28 mouse cellular contexts compared by ENCODE assay signal in the genomic region with DNA sequence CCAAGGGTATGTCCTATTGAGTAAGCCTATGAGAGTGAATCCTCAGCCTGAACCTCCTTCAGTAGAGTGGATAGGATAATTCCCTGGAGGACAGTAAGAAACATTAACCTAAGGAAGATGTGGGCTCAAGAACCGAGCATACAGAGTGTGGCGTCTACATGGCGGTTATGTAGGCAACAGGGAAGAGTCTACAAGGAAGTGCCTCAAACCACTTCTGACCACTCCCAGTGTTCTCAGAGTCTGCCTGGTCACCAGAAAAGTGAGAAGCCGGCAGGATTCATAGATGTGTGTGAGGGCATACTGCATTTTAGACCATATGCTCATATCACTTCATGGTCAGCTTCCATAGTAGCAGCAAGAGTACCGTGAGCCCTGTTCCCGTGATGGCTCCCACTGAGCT.
DNase-seq lines count a peak whose midpoint lies in the region; ATAC-seq lines count a peak whose summit lies in the region.
"Had no signal": no experiment of that assay in that cellular context is flagged by ENCODE, and none has a peak within 500 bp of the region (broad histone marks: within the 10 kb centered on the region; RNA-seq: fewer than 3 reads in every experiment).

No protein-coding gene starts in this region.

- H3K27ac ChIP-seq in liver, embryonic 13.5 days = peak overlapping the region; percentile 41; the same call in 1 of the 2 replicates
- H3K27ac ChIP-seq in liver, embryonic 12.5 days = no peak overlapping the region
- H3K27ac ChIP-seq: embryonic facial prominence, embryonic 12.5 days; embryonic facial prominence, embryonic 15.5 days; heart, embryonic 15.5 days; hindbrain, embryonic 10.5 days; hindbrain, embryonic 13.5 days had no signal

- H3K27me3 ChIP-seq in liver, embryonic 13.5 days = no peaks in the 10 kb centered on the region
- no peaks in the 10 kb centered on the region for H3K27me3 ChIP-seq in liver, embryonic 12.5 days (replicated peaks)
- H3K27me3 ChIP-seq: embryonic facial prominence, embryonic 12.5 days; embryonic facial prominence, embryonic 15.5 days; heart, embryonic 12.5 days; heart, embryonic 15.5 days; hindbrain, embryonic 13.5 days had no signal

- H3K9ac ChIP-seq in liver, embryonic 13.5 days = no peak overlapping the region
- H3K9ac ChIP-seq in liver, embryonic 12.5 days = no peak overlapping the region
- H3K9ac ChIP-seq: embryonic facial prominence, embryonic 12.5 days; embryonic facial prominence, embryonic 15.5 days; forebrain, postnatal 0 days; heart, embryonic 12.5 days; heart, embryonic 15.5 days; hindbrain, embryonic 13.5 days had no signal

- H3K36me3 ChIP-seq in liver, embryonic 13.5 days = no peaks in the 10 kb centered on the region
- H3K36me3 ChIP-seq in liver, embryonic 12.5 days = no peaks in the 10 kb centered on the region
- H3K36me3 ChIP-seq: embryonic facial prominence, embryonic 12.5 days; embryonic facial prominence, embryonic 15.5 days; heart, embryonic 15.5 days; hindbrain, embryonic 10.5 days had no signal

- H3K4me1 ChIP-seq in liver, embryonic 13.5 days (replicated peaks) = peaks cover 10% of the 10 kb centered on the region; the same call in 1 of the 2 replicates
- H3K4me1 ChIP-seq in liver, embryonic 12.5 days = no peaks in the 10 kb centered on the region
- H3K4me1 ChIP-seq: embryonic facial prominence, embryonic 12.5 days; embryonic facial prominence, embryonic 15.5 days; heart, embryonic 12.5 days; heart, embryonic 15.5 days; hindbrain, embryonic 10.5 days; hindbrain, embryonic 13.5 days had no signal

- no peak for ATAC-seq in liver, embryonic 13.5 days (ENCODE audit: low read depth)
- no peak for ATAC-seq in liver, embryonic 12.5 days
- ATAC-seq in megakaryocyte progenitor cell, adult 5-6 weeks (replicated peaks; ENCODE audit: poor library complexity) = 0 out of 2 replicates have a peak, but pooled peaks have one; percentile 29
- ATAC-seq: activated CD4-positive, CD25-positive, alpha-beta regulatory T cell, adult 4 months; forebrain, embryonic 14.5 days; forebrain, postnatal 0 days had no signal

- H3K9me3 ChIP-seq in liver, embryonic 13.5 days (replicated peaks) = no peaks in the 10 kb centered on the region
- H3K9me3 ChIP-seq in liver, embryonic 12.5 days (replicated peaks) = no peaks in the 10 kb centered on the region
- H3K9me3 ChIP-seq: embryonic facial prominence, embryonic 12.5 days; embryonic facial prominence, embryonic 15.5 days; heart, embryonic 12.5 days; heart, embryonic 15.5 days; hindbrain, embryonic 10.5 days; hindbrain, embryonic 13.5 days had no signal

- DNase-seq in liver, embryonic 13.5 days = no peak
- DNase-seq in lung, postnatal 36 days = peak; percentile 21
- no peak for DNase-seq in lung, postnatal 25 days (ENCODE audit: low spot score)
- DNase-seq in right cerebral cortex, adult 18-20 months = no peak
- no peak for DNase-seq in c-Kit-positive CD71-positive TER-119-positive erythroid progenitor cells, embryonic 14.5 days (ENCODE audit: low spot score)
- DNase-seq in thymus, adult 18-20 months = no peak
- DNase-seq: adrenal gland, adult 8-10 months; adrenal gland, postnatal 25 days; cerebellum, adult 11 months; cerebellum, adult 2 months; cerebellum, adult 9-11 months; cerebellum, postnatal 25 days; forebrain, postnatal 0 days; gastrocnemius, adult 2 months; gastrocnemius, postnatal 14 days; heart, adult 18-20 months; heart, postnatal 10 days; heart, postnatal 36 days had no signal

- WGBS in liver, embryonic 13.5 days (ENCODE audit: insufficient replicate concordance) = 75% methylated on average over 6 of the region's 6 CpGs
- WGBS in liver, embryonic 12.5 days (ENCODE audit: insufficient replicate concordance) = 76% methylated on average over 6 of the region's 6 CpGs

- no peak overlapping the region for H3K4me2 ChIP-seq in liver, embryonic 13.5 days
- H3K4me2 ChIP-seq in liver, embryonic 12.5 days = no peak overlapping the region
- H3K4me2 ChIP-seq: embryonic facial prominence, embryonic 12.5 days; embryonic facial prominence, embryonic 15.5 days; heart, embryonic 12.5 days; heart, embryonic 15.5 days; hindbrain, embryonic 13.5 days had no signal

- H3K4me3 ChIP-seq in liver, embryonic 13.5 days (replicated peaks) = no peak overlapping the region
- no peak overlapping the region for H3K4me3 ChIP-seq in liver, embryonic 12.5 days
- H3K4me3 ChIP-seq: embryonic facial prominence, embryonic 12.5 days; embryonic facial prominence, embryonic 15.5 days; gastrocnemius, adult 2 months; heart, embryonic 12.5 days; heart, embryonic 15.5 days; hindbrain, embryonic 10.5 days; hindbrain, embryonic 13.5 days had no signal
